Mouse (Mus musculus) inflammation-experienced regulatory T-cells, adult 6 months (primary cell): ENCODE results near the gene Med16. TPM values are rescaled to one million over a fixed set of nuclear protein-coding genes. Genes with fewer than 3 reads are reported as not detected.

Experiments used
- ATAC-seq: one replicate; pipeline ENCODE4 v1.8.0; 2017
- polyA plus RNA-seq, 3 experiments: library from polyadenylated mRNA; unstranded; fragments of 100-300 nt; shearing (Covaris generic); gene quantifications; one replicate each; pipeline ENCODE4 v1.2.1; 2017

Gene Med16
- 1 to 10 TPM; 5.7 to 7.9 (median 7.1) TPM for polyA plus RNA-seq

GRCm38 (mm10) chr10:79908167-79909091, at the start of gene Med16:
Gene Med16 (minus strand): TSS chr10:79908923.
- peak; percentile 94 for ATAC-seq

GRCm38 (mm10) chr10:79958140-79958816, 49.6 kb upstream of the Med16 start:
- ATAC-seq = no peak

- ATAC-seq = no peak
These were observed 48.0 kb upstream of the Med16 start for GRCm38 (mm10) chr10:79956643-79957154.

GRCm38 (mm10) chr10:79955691-79956090, 47.0 kb upstream of the Med16 start:
- no peak for ATAC-seq

- ATAC-seq = no peak
These were observed 45.2 kb upstream of the Med16 start for GRCm38 (mm10) chr10:79953946-79954345.

- ATAC-seq = no peak
These were observed 41.9 kb upstream of the Med16 start for GRCm38 (mm10) chr10:79950661-79951060.

GRCm38 (mm10) chr10:79949873-79950272, 41.1 kb upstream of the Med16 start:
- no peak for ATAC-seq

- no peak for ATAC-seq
These were observed 38.8 kb upstream of the Med16 start for GRCm38 (mm10) chr10:79947502-79947901.

GRCm38 (mm10) chr10:79946752-79947322, 38.1 kb upstream of the Med16 start:
- ATAC-seq = no peak

- no peak for ATAC-seq
These were observed 36.9 kb upstream of the Med16 start for GRCm38 (mm10) chr10:79945507-79946234.

- no peak for ATAC-seq
These were observed 34.8 kb upstream of the Med16 start for GRCm38 (mm10) chr10:79943471-79943901.

GRCm38 (mm10) chr10:79942988-79943387, 34.3 kb upstream of the Med16 start:
- ATAC-seq = no peak

GRCm38 (mm10) chr10:79940749-79941148, 32.0 kb upstream of the Med16 start:
- no peak for ATAC-seq

- ATAC-seq = no peak
These were observed 29.2 kb upstream of the Med16 start for GRCm38 (mm10) chr10:79937775-79938526.

GRCm38 (mm10) chr10:79936911-79937441, 28.3 kb upstream of the Med16 start:
- ATAC-seq = peak; percentile 84

- no peak for ATAC-seq
These were observed 27.7 kb upstream of the Med16 start for GRCm38 (mm10) chr10:79936284-79936910.

- no peak for ATAC-seq
These were observed 26.3 kb upstream of the Med16 start for GRCm38 (mm10) chr10:79934794-79935569.

GRCm38 (mm10) chr10:79934272-79934721, 25.6 kb upstream of the Med16 start:
- ATAC-seq = no peak

GRCm38 (mm10) chr10:79933861-79934260, 25.1 kb upstream of the Med16 start:
- ATAC-seq = no peak

GRCm38 (mm10) chr10:79933145-79933679, 24.5 kb upstream of the Med16 start:
- no peak for ATAC-seq
